Mouse (Mus musculus) stomach, adult 2 months (tissue): ENCODE data around the gene Rbm4b. TPM values are rescaled to one million over a fixed set of nuclear protein-coding genes. Genes with fewer than 3 reads are reported as not detected.

Experiments used
- polyA plus RNA-seq: library from polyadenylated mRNA; depleted of rRNA; stranded (reverse); fragments of >200 nt; gene quantifications from 2 replicates; pipeline ENCODE4 v1.2.3, GENCODE M21; 2012; rRNA removed

The Rbm4b gene
- polyA plus RNA-seq: 1.8 and 1.9 TPM in 2 replicates

DNA sequence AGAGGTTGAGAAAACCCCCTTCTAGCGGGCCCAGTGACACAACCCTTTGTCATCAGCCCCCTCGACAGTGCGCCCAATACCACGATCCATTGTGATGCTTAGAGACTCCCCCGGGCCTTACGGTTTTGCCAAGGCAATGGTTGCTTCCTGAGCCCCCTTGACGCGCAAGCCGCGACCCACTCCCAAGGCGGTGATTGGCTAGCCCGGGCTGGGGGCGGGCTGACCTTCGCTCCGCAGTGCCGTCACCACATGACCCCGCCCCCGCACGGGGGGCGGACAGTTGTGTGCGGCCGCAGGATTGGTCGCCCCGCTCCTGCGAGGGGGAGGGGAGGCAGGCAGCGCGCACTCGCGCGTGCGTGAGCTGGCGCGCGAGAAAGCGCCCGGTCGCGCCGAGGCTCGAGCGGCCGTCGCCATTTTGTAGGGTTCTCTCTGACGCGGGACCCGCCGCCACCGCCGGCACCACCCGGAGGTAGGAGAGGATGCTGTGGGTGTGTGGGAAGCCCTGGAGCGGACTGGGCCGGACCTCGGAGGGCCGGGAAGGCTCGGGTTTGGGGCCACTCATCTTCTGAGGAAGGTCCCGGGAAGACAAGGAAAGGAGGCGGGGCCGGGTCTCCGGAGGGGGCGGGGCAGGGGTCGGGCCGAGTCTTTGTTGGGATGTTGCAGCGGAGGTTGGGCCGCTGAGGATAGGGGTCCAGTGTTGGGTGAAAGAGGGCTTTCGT, at the start of gene Rbm4b:
Gene Rbm4b, plus strand, starts transcription at position 305 of the 719 bp plus-strand sequence.

DNA sequence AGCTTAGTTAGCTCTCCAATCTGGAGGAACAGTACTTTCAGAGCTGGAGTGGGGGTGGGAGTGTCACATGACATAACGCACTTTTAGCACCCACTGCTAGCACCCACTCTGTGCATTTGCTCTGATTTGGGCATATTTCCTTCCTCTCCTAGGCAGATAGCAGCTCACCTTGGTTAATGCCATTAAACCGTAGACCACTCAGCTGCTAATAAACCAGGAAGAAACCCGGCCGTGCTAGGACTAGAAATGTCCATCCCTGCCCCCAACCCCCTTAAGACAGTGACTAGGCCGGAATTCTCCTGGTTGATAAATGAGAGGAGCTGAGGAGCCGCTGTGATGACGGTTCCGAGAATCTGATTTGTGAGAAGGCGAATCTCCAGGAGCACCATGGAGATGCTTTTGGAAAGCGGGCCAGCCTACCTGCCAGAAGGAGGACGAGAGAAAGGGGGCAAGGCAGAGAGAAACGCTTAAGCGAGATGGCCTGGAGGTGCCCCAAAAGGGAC, 45.1 kb upstream of the Rbm4b start, which contains the start of gene Sptbn2:
Gene Sptbn2, plus strand, starts transcription at position 70 of the 503 bp plus-strand sequence.

DNA sequence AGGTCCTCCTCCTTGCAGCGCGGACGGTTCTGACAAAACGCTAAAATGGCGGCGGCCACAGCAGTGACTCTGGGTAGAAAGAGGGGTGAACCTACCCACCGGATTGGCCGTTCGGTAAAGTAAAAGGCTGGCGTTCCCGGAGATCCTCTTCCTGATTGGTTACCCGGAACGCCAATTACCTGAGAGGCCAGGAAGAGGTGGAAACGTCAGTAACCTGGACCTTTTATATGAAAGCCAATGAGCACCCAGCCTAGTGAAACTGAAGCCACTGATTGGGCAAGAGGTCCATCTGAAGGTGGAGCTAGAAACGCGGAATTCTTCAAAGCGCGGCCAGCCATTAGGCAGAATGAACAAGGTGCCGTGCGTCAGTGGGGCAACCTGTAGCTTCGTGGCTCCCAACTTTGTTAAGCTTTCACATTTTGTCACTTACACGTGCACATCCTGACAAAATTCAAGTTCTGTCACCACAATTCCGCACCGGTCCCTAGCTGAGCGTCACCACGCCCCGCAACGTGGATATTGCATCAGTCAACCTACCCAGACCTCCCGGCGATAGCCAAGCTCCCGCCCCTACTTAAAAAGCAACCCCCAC, 37.6 kb downstream of the Rbm4b start, which contains the start of gene Rbm4:
Gene Rbm4, minus strand, starts transcription at position 71 of the 592 bp plus-strand sequence.

DNA sequence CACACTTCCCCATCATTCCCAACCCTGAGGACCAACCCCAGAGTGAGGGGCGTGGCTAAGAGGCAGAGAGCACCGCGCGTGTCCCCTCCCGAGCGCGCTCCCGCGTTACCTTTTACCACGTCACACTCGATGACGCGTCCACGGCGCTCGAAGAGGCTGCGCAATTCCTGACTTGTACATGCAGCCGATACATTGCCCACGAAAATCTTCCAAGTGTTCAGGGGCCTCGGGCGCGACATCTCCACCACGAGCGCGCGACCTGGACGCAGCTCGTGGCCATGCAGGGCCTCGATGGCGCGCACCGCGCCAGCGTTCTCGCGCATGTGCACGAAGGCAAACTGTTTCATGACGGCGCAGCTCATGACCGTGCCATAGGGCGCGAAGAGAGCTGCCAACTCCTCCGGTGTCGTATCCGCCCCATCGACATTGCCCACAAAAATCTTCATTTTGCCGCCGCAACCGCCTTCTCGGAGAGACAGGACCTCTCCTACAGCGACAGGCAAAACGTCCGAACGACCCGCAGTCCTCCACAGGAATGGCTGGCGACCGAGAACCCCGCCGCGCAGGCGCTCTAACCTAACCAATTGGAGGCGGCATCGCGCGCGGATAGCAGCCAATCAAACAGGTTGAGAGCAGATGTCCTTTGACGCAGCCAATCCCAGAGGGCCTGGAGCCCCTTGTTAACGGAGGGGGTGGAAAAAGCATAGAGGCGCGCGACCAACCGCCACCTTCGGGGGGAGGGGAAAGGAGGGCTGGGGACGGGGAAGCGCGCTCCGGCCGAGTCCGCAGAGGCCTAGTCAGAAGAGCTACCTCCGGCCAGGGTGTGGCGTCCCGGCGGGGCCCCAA, 55.0 kb downstream of the Rbm4b start, which contains the start of the genes Gm21992 and Rbm14:
Gene Gm21992, minus strand, starts transcription at position 550 of the 846 bp plus-strand sequence.
Gene Rbm14, minus strand, starts transcription at position 572 of the 846 bp plus-strand sequence.

Other genes with a start within 250 kb of the Rbm4b start
- 40.8 and 40.9 TPM in 2 replicates for gene Pcx, start 246.0 kb upstream of the Rbm4b start, polyA plus RNA-seq
- 22.4 and 32.7 TPM in 2 replicates for gene Lrfn4, start 140.8 kb upstream of the Rbm4b start, polyA plus RNA-seq
- 65.3 and 76.9 TPM in 2 replicates for gene Rce1, start 130.9 kb upstream of the Rbm4b start, polyA plus RNA-seq
- gene Gm960, start 57.8 kb upstream of the Rbm4b start, polyA plus RNA-seq: 0.28 TPM in 1 of 2 replicates, not detected in the other
- 2.7 and 2.8 TPM in 2 replicates for gene Sptbn2, start 45.3 kb upstream of the Rbm4b start, polyA plus RNA-seq
- 7.1 and 8.2 TPM in 2 replicates for gene Rbm4, start 37.4 kb downstream of the Rbm4b start, polyA plus RNA-seq
- gene Gm21992, start 55.1 kb downstream of the Rbm4b start, polyA plus RNA-seq: 10.9 and 14.2 TPM in 2 replicates
- 32.4 and 33.3 TPM in 2 replicates for gene Rbm14, start 55.1 kb downstream of the Rbm4b start, polyA plus RNA-seq
- gene Ccs, start 82.8 kb downstream of the Rbm4b start, polyA plus RNA-seq: 23.8 and 24.3 TPM in 2 replicates
- gene Ccdc87, start 82.9 kb downstream of the Rbm4b start, polyA plus RNA-seq: 0.02 TPM in 1 of 2 replicates, not detected in the other
- gene Ctsf, start 98.6 kb downstream of the Rbm4b start, polyA plus RNA-seq: 45.7 and 55.3 TPM in 2 replicates
- gene Actn3, start 121.4 kb downstream of the Rbm4b start, polyA plus RNA-seq: 1.5 and 5.9 TPM in 2 replicates
- 12.6 and 15.1 TPM in 2 replicates for gene Zdhhc24, start 122.2 kb downstream of the Rbm4b start, polyA plus RNA-seq
- gene Bbs1, start 150.1 kb downstream of the Rbm4b start, polyA plus RNA-seq: 1.3 and 1.4 TPM in 2 replicates
- 105 and 113 TPM in 2 replicates for gene Dpp3, start 171.8 kb downstream of the Rbm4b start, polyA plus RNA-seq
- gene Peli3, start 186.6 kb downstream of the Rbm4b start, polyA plus RNA-seq: 2.4 and 2.7 TPM in 2 replicates
- 5.0 and 6.0 TPM in 2 replicates for gene Mrpl11, start 205.7 kb downstream of the Rbm4b start, polyA plus RNA-seq
- 2.9 and 3.7 TPM in 2 replicates for gene Npas4, start 233.8 kb downstream of the Rbm4b start, polyA plus RNA-seq